Mouse (Mus musculus) embryo, embryonic 9.5 days (tissue): Measurements from ENCODE around the gene Ndufa7.

Experiments used
- DNase-seq: peaks from one replicate; pipeline ENCODE4 v3.0.0-alpha.2; 2017; ENCODE audit errors: extremely low spot score

The Ndufa7 gene

GRCm38 (mm10) chr17:33824084-33824996 is at the start of gene Ndufa7, which contains the start of gene Rps28:
Ndufa7 (plus strand) TSS chr17:33824572.
Rps28 (minus strand) TSS chr17:33824562.
- peak; percentile 97 for DNase-seq

- no peak for DNase-seq
Observed at GRCm38 (mm10) chr17:33774573-33775155, 49.7 kb upstream of the Ndufa7 start.

- no peak for DNase-seq
Observed at GRCm38 (mm10) chr17:33775287-33775686, 49.1 kb upstream of the Ndufa7 start.

- peak; percentile 69 for DNase-seq
Observed at GRCm38 (mm10) chr17:33779271-33779966, 45.0 kb upstream of the Ndufa7 start.

- DNase-seq = no peak
Observed at GRCm38 (mm10) chr17:33779967-33780295, 44.4 kb upstream of the Ndufa7 start.

- DNase-seq = no peak
Observed at GRCm38 (mm10) chr17:33780431-33780830, 43.9 kb upstream of the Ndufa7 start.

- DNase-seq = peak; percentile 72
Observed at GRCm38 (mm10) chr17:33781124-33781977, 43.0 kb upstream of the Ndufa7 start, which contains the start of gene Angptl4. Angptl4 (minus strand) TSS chr17:33781830.

- no peak for DNase-seq
Observed at GRCm38 (mm10) chr17:33782067-33782466, 42.3 kb upstream of the Ndufa7 start.

- no peak for DNase-seq
Observed at GRCm38 (mm10) chr17:33783408-33783807, 41.0 kb upstream of the Ndufa7 start.

- no peak for DNase-seq
Observed at GRCm38 (mm10) chr17:33784939-33785338, 39.4 kb upstream of the Ndufa7 start.

GRCm38 (mm10) chr17:33786375-33786774 is 38.0 kb upstream of the Ndufa7 start:
- DNase-seq = no peak

- no peak for DNase-seq
Observed at GRCm38 (mm10) chr17:33788732-33789131, 35.6 kb upstream of the Ndufa7 start.

- no peak for DNase-seq
Observed at GRCm38 (mm10) chr17:33798306-33798705, 26.1 kb upstream of the Ndufa7 start.

- no peak for DNase-seq
Observed at GRCm38 (mm10) chr17:33799277-33799676, 25.1 kb upstream of the Ndufa7 start.

GRCm38 (mm10) chr17:33802221-33802620 is 22.2 kb upstream of the Ndufa7 start:
- no peak for DNase-seq

- DNase-seq = no peak
Observed at GRCm38 (mm10) chr17:33804205-33804604, 20.2 kb upstream of the Ndufa7 start.

GRCm38 (mm10) chr17:33804745-33805144 is 19.6 kb upstream of the Ndufa7 start:
- no peak for DNase-seq

GRCm38 (mm10) chr17:33807181-33807888 is 17.0 kb upstream of the Ndufa7 start:
- DNase-seq = no peak

GRCm38 (mm10) chr17:33808192-33808591 is 16.2 kb upstream of the Ndufa7 start:
- no peak for DNase-seq

- DNase-seq = peak; percentile 95
Observed at GRCm38 (mm10) chr17:33810334-33811141, 13.8 kb upstream of the Ndufa7 start, which contains the start of gene Kank3. Kank3 (plus strand) TSS chr17:33810519.
